Mouse (Mus musculus) adrenal gland (tissue): ENCODE measurements around the gene Cd19.
"Not testable (repeated sequence)": the region's sequence is repeated elsewhere in the genome, so short reads cannot be mapped to it uniquely, and the experiment has no call there.

Experiments
- intact Hi-C: fragments of 180-260 bp; cut with DNase I; formaldehyde crosslinking; loops from one replicate; pipeline ENCODE4 v1.15.1; 2025
- microRNA-seq, 2 experiments: library from miRNA; unstranded; fragments of <30 nt; microRNA quantifications; one replicate each; pipeline ENCODE4; 2019

Gene Cd19

GRCm38 (mm10) chr7:126392086-126392884, 22.4 kb downstream of the Cd19 start:
- intact Hi-C loops: not testable (repeated sequence)

GRCm38 (mm10) chr7:126388185-126388584, 26.5 kb downstream of the Cd19 start:
- intact Hi-C loops: no loop called here

- intact Hi-C loops: no loop called here
Observed at GRCm38 (mm10) chr7:126383565-126383964, 31.1 kb downstream of the Cd19 start.

- intact Hi-C loops: loop anchor here (1.0 to 5.0 kb wide), 2 partner anchors 54 to 115 kb away; no protein-coding TSS in a partner anchor
Observed at GRCm38 (mm10) chr7:126377278-126378158, 37.2 kb downstream of the Cd19 start, which contains the start of gene Spns1. Gene Spns1 (minus strand): TSS chr7:126377450.

- intact Hi-C loops: loop anchor here (5.0 kb wide), 1 partner anchor 115 kb away; no protein-coding TSS in a partner anchor
Observed at GRCm38 (mm10) chr7:126376903-126377277, 37.8 kb downstream of the Cd19 start.

- intact Hi-C loops: loop anchor here (5.0 kb wide), 1 partner anchor 113 kb away; no protein-coding TSS in a partner anchor
Observed at GRCm38 (mm10) chr7:126375012-126375411, 39.7 kb downstream of the Cd19 start.

GRCm38 (mm10) chr7:126374526-126374925, 40.2 kb downstream of the Cd19 start:
- intact Hi-C loops: no loop called here

GRCm38 (mm10) chr7:126373007-126373406, 41.7 kb downstream of the Cd19 start:
- intact Hi-C loops: no loop called here

- intact Hi-C loops: no loop called here
Observed at GRCm38 (mm10) chr7:126369393-126369792, 45.3 kb downstream of the Cd19 start, which contains the start of gene Lat. Gene Lat (minus strand): TSS chr7:126369570.

- intact Hi-C loops: no loop called here
Observed at GRCm38 (mm10) chr7:126368367-126368766, 46.3 kb downstream of the Cd19 start.

GRCm38 (mm10) chr7:126367636-126368035, 47.1 kb downstream of the Cd19 start:
- intact Hi-C loops: no loop called here

- intact Hi-C loops: no loop called here
Observed at GRCm38 (mm10) chr7:126363038-126363437, 51.7 kb downstream of the Cd19 start.

GRCm38 (mm10) chr7:126359049-126359448, 55.6 kb downstream of the Cd19 start:
- intact Hi-C loops: no loop called here

Small RNAs within 50 kb of the gene (microRNA-seq; reads per million reads assigned to microRNA genes)
- 0 to 0.11 reads per million in 2 experiments for gene Mir7058
